Mouse (Mus musculus): Measurements from ENCODE around the gene Tnr. TPM values are rescaled to one million over a fixed set of nuclear protein-coding genes. Genes with fewer than 3 reads are reported as not detected.

Tnr gene
- total and polyA plus RNA-seq, 3 experiments: 0.03 to 0.23 (median 0.06) TPM

DNA sequence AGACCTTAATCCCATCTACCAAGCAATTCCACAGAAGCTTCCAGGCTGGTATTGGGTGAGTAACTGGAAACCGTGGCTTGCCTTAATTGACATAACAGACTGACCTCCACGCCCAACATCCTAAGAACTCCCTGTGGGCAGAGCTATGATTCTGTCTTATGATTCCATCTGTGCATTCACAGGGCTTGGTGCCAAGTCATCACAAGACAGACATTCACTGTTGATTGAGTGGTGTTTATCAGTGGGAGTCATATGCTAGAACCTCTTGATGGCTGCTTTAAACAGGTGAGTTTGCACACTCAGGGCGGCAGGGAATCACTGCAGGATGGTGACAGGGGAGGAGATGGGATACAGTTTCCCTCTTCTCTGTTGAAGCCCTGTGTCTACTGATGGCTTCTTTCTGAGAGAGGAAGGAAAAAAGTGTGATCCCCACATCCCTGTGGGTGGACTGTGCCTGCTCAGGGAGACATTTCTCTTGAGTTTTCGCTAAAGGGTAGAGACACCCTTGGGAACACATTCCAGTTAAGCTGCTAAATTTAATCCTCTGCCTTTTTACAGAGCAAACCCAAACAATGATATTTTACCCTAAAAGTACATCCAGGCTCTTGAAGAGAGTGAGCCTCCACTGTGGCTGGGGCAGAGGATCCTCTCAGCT, 23.6 kb upstream of the Tnr start:
- Histone ChIP-seq H3K79me2 (replicated peaks; ENCODE audit: control insufficient read depth, insufficient read depth, low read length) (no peaks in the 10 kb centered on the region), H3K27me3 (ENCODE audit: control insufficient read depth, insufficient read depth, low read length) (no peaks in the 10 kb centered on the region), H3K36me3 (ENCODE audit: control insufficient read depth, insufficient read depth, low read length) (no peaks in the 10 kb centered on the region), H3K4me1 (ENCODE audit: control insufficient read depth, insufficient read depth, low read length) (no peaks in the 10 kb centered on the region), H3K9ac (ENCODE audit: low read depth, low read length) (no peak overlapping the region), H3K4me3 (no peak overlapping the region), H3K27ac (no peak overlapping the region)
- TF ChIP-seq EP300 (IDR thresholded peaks at IDR 0.05; ENCODE audit: insufficient read depth, low read depth, low read length) (no peak), CTCF (IDR thresholded peaks at IDR 0.05) (no peak), POLR2A (IDR thresholded peaks at IDR 0.05; ENCODE audit: insufficient read depth, low read depth, low read length) (no peak)
- DNase-seq: no peak
- intact Hi-C loops (cut with DNase I): no loop called here
- 75% methylated on average over 4 of the region's 4 CpGs for WGBS

DNA sequence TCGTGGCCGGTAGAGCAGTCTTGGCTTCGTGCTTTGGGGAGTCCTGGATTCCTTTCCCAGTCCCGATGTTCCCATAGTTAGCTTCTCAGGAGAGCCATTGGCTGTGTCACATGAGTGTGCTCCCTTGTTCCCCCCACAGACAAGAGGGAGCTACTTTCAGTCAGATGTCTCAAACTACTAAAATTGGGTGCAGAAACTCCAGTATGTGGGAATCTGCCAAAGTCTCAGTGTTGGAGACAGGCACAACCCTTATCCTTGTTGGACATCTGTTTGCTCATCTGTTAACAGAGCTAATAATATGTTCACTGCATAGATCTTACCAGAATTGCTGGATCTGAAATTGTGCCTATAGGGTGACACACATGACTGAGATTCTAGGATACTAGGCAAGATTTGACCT, 21.7 kb upstream of the Tnr start:
- no peak for TF ChIP-seq EP300 (IDR thresholded peaks at IDR 0.05; ENCODE audit: insufficient read depth, low read depth, low read length)
- TF ChIP-seq CTCF (IDR thresholded peaks at IDR 0.05): no peak
- TF ChIP-seq POLR2A (IDR thresholded peaks at IDR 0.05; ENCODE audit: insufficient read depth, low read depth, low read length): no peak
- WGBS: 84% methylated on average over 4 of the region's 4 CpGs

DNA sequence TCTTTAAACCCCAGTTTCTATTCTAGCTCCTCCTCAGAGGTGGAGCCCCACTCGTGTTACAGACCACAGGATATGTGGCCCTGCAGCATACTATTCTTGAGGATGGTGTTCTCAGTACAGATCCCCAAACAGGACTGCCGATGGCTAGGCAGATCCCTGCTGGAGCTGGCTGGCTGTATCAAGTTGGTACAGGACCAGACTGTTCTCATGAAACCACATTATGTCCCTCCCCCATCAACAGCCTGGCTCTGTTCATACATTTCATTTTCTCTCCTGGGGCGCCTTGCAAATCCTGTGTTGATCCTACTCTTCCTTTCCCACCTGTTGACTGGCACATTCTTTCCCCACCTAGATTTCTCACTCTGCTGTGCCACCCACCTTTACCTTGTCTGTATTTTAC, 12.9 kb upstream of the Tnr start:
- no peak for DNase-seq
- Histone ChIP-seq H3K4me3 (no peak overlapping the region), H3K36me3 (ENCODE audit: control insufficient read depth, insufficient read depth, low read length) (no peaks in the 10 kb centered on the region), H3K79me2 (replicated peaks; ENCODE audit: control insufficient read depth, insufficient read depth, low read length) (no peaks in the 10 kb centered on the region), H3K4me1 (ENCODE audit: control insufficient read depth, insufficient read depth, low read length) (no peaks in the 10 kb centered on the region), H3K9ac (ENCODE audit: low read depth, low read length) (no peak overlapping the region), H3K27ac (no peak overlapping the region), H3K27me3 (ENCODE audit: control insufficient read depth, insufficient read depth, low read length) (no peaks in the 10 kb centered on the region)
- intact Hi-C loops (cut with DNase I): no loop called here
- TF ChIP-seq EP300 (IDR thresholded peaks at IDR 0.05; ENCODE audit: insufficient read depth, low read depth, low read length) (no peak), CTCF (IDR thresholded peaks at IDR 0.05) (no peak)
- WGBS: 70% methylated on average over 3 of the region's 3 CpGs

More for the DNA sequence above, 21.7 kb upstream of the Tnr start:
- Histone ChIP-seq H3K4me1 (ENCODE audit: control insufficient read depth, insufficient read depth, low read length) (no peaks in the 10 kb centered on the region), H3K36me3 (ENCODE audit: control insufficient read depth, insufficient read depth, low read length) (no peaks in the 10 kb centered on the region), H3K27ac (no peak overlapping the region), H3K27me3 (ENCODE audit: control insufficient read depth, insufficient read depth, low read length) (no peaks in the 10 kb centered on the region), H3K79me2 (replicated peaks; ENCODE audit: control insufficient read depth, insufficient read depth, low read length) (no peaks in the 10 kb centered on the region), H3K9ac (ENCODE audit: low read depth, low read length) (no peak overlapping the region), H3K4me3 (no peak overlapping the region)
- no peak for DNase-seq
- intact Hi-C loops (cut with DNase I): no loop called here

DNA sequence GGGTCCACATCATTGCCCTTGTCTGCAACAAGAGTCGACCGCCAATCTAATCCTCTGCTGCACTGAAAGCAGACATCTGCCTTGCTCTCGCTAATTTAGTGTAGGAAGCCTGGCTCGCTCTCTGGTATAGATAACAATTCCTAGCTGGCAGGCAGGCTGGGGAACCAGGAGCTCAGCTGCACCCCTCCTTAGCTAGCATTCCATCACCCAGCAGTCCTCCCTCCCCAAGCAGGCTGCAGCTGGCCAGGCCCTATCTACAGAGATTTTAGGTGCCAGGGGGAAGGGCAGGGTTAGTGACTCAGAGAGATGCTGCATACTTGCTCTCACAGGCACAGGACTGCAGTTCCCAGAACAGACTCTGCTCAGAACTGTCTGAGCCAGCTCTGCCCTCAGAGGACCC, 5.9 kb upstream of the Tnr start:
- WGBS: 27% methylated on average over 4 of the region's 4 CpGs
- no peak overlapping the region for H3K4me3 ChIP-seq
- intact Hi-C loops (cut with DNase I): no loop called here
- H3K27ac ChIP-seq: no peak overlapping the region
- TF ChIP-seq EP300 (IDR thresholded peaks at IDR 0.05; ENCODE audit: insufficient read depth, low read depth, low read length) (peak; percentile 64; the same call in 1 of the 2 replicates), POLR2A (IDR thresholded peaks at IDR 0.05; ENCODE audit: insufficient read depth, low read depth, low read length) (no peak), CTCF (IDR thresholded peaks at IDR 0.05) (no peak)
- peak in 1 of 2 experiments; percentile 40 for DNase-seq
- no peaks in the 10 kb centered on the region for H3K27me3 ChIP-seq (ENCODE audit: control insufficient read depth, insufficient read depth, low read length)
- H3K36me3 ChIP-seq (ENCODE audit: control insufficient read depth, insufficient read depth, low read length): no peaks in the 10 kb centered on the region
- no peak overlapping the region for H3K9ac ChIP-seq (ENCODE audit: low read depth, low read length)
- no peaks in the 10 kb centered on the region for H3K79me2 ChIP-seq (replicated peaks; ENCODE audit: control insufficient read depth, insufficient read depth, low read length)
- no peaks in the 10 kb centered on the region for H3K4me1 ChIP-seq (ENCODE audit: control insufficient read depth, insufficient read depth, low read length)

DNA sequence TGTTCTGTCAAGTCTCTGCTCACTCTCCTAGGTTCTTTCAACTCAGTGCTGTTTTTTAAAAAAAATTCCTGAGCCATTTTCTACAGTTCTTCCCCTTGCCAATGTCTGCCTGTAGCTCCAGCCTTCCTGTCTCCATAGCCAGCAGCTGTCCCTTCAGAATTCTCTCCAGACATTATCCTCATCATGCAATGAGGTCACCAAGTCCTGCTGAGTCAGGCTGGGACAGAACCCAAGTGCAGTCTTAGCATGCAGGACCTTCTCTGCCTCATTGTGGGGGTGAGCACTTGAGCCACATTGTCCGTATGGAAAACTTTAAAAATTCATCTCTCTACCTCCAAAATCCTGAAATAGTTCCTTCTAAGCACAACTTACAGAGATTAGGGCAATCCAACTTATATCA, 4.4 kb upstream of the Tnr start:
- whole genome bisulfite sequencing: 51% methylated on average over 1 of the region's 1 CpGs
- TF ChIP-seq CTCF (IDR thresholded peaks at IDR 0.05) (no peak), POLR2A (IDR thresholded peaks at IDR 0.05; ENCODE audit: insufficient read depth, low read depth, low read length) (no peak), EP300 (IDR thresholded peaks at IDR 0.05; ENCODE audit: insufficient read depth, low read depth, low read length) (no peak)
- H3K79me2 ChIP-seq (replicated peaks; ENCODE audit: control insufficient read depth, insufficient read depth, low read length): no peaks in the 10 kb centered on the region
- H3K27ac ChIP-seq: no peak overlapping the region
- H3K4me3 ChIP-seq: no peak overlapping the region
- no peaks in the 10 kb centered on the region for H3K36me3 ChIP-seq (ENCODE audit: control insufficient read depth, insufficient read depth, low read length)
- H3K27me3 ChIP-seq (ENCODE audit: control insufficient read depth, insufficient read depth, low read length): no peaks in the 10 kb centered on the region
- H3K4me1 ChIP-seq (ENCODE audit: control insufficient read depth, insufficient read depth, low read length): no peaks in the 10 kb centered on the region
- intact Hi-C loops (cut with DNase I): no loop called here
- DNase-seq: no peak
- H3K9ac ChIP-seq (ENCODE audit: low read depth, low read length): no peak overlapping the region

DNA sequence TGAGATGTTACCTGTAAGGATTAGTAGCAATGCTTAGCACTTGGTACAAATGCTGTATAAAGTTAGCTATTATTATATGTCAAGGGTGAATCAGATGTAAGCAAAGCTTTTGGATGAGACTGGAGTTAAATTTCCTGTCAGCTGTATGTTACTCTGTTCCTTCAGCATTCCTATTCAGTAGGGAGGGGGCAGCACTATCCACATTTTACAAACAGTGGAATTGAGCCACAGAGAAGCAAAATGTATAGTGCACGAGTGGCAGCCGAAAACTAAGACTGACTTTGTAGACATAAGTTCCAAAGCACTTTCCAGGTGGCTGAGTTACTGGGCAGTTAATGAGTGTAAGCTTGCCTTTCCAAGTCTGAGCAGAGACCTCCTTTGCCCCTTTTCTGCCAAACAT, 500 bp upstream of the Tnr start:
- DNase-seq: no peak
- no peak overlapping the region for H3K4me3 ChIP-seq
- no peak overlapping the region for H3K27ac ChIP-seq
- no peaks in the 10 kb centered on the region for H3K4me1 ChIP-seq (ENCODE audit: control insufficient read depth, insufficient read depth, low read length)
- H3K79me2 ChIP-seq (replicated peaks; ENCODE audit: control insufficient read depth, insufficient read depth, low read length): no peaks in the 10 kb centered on the region
- H3K9ac ChIP-seq (ENCODE audit: low read depth, low read length): no peak overlapping the region
- no peaks in the 10 kb centered on the region for H3K27me3 ChIP-seq (ENCODE audit: control insufficient read depth, insufficient read depth, low read length)
- intact Hi-C loops (cut with DNase I): loop anchor here (5.0 to 10.0 kb wide), 2 partner anchors 131 to 562 kb away; no protein-coding TSS in a partner anchor
- TF ChIP-seq POLR2A (IDR thresholded peaks at IDR 0.05; ENCODE audit: insufficient read depth, low read depth, low read length) (no peak), CTCF (IDR thresholded peaks at IDR 0.05) (no peak), EP300 (IDR thresholded peaks at IDR 0.05; ENCODE audit: insufficient read depth, low read depth, low read length) (no peak)
- no peaks in the 10 kb centered on the region for H3K36me3 ChIP-seq (ENCODE audit: control insufficient read depth, insufficient read depth, low read length)
- WGBS: 70% methylated on average over 2 of the region's 2 CpGs
